1 mouse cellular context compared by ENCODE assay signal in the genomic region with DNA sequence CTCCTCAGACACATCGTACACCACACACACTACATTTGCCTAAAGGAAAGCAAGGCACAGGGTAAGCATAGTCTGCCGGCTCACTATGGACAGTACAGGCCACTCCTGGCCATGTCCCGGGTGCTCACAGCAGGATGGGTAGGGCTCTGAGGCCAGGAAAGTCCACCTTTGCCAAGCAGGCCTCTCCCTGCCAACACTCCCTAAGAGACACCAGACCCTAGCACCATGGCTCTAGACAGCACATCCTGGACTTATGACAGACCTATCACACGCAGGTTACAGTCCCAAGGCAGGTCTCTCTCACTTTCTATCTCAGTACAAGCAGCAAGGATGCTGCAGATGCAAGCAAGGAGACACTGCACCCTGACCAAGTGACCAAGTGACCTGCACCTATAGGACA.
TF ChIP-seq lines count a peak whose summit lies in the region.

No protein-coding gene starts in this region.

TF ChIP-seq in MEL, 35 proteins besides CTCF, POLR2A, EP300 and RAD21:
- TF ChIP-seq ZKSCAN1 (IDR thresholded peaks at IDR 0.05; ENCODE audit: low read depth, low read length): no peak
TF ChIP-seq in MEL: peak in this region for 0.
